Mouse (Mus musculus): ENCODE measurements around the gene Nudt16. TPM values are rescaled to one million over a fixed set of nuclear protein-coding genes. Genes with fewer than 3 reads are reported as not detected.

Gene Nudt16
- polyA plus RNA-seq, 1 experiment from 2014 or later = 28.4 TPM

GRCm38 (mm10) chr9:105101911-105102310 lies 29.7 kb downstream of the Nudt16 start:
- ATAC-seq = no peak
- no peaks in the 10 kb centered on the region for H3K9me3 ChIP-seq (ENCODE audit: control insufficient read depth, low read length)
- H3K36me3 ChIP-seq (ENCODE audit: control insufficient read depth, insufficient read depth, low read length) = no peaks in the 10 kb centered on the region
- no peaks in the 10 kb centered on the region for H3K4me1 ChIP-seq (ENCODE audit: control insufficient read depth, insufficient read depth, low read length)
- 50% methylated on average over 1 of the region's 1 CpGs for WGBS
- H3K27ac ChIP-seq (ENCODE audit: low read length) = no peak overlapping the region
- no peak overlapping the region for H3K4me3 ChIP-seq (ENCODE audit: low read length)
- H3K9ac ChIP-seq (ENCODE audit: low read depth, low read length) = no peak overlapping the region
- H3K27me3 ChIP-seq (replicated peaks; ENCODE audit: control insufficient read depth, insufficient read depth, low read length) = no peaks in the 10 kb centered on the region
- H3K4me2 ChIP-seq (ENCODE audit: low read depth, low read length) = no peak overlapping the region

GRCm38 (mm10) chr9:105100807-105101570 lies 30.6 kb downstream of the Nudt16 start:
- no peaks in the 10 kb centered on the region for H3K36me3 ChIP-seq (ENCODE audit: control insufficient read depth, insufficient read depth, low read length)

DNA sequence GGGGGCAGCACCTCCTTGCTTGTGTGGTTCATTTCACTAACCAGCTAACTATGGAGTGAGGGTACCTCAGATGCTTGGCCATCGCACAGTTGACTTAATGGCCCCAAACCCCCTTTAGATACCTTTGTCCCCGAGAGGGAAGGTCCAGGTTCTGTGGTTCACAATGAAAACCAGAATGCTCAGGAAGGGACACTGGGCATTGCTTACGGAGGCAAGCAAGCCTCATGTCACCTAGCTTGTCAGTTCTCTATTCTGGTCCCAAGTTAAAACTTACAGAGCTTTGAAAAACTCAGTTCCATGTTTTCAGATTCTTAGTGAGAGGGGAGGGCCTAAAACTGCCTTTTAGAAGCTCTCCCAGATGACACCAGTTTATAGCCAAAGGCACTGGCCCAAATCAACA lies 51.4 kb downstream of the Nudt16 start:
- peaks cover 6% of the 10 kb centered on the region; the same call in 1 of the 2 replicates for H3K36me3 ChIP-seq (ENCODE audit: control insufficient read depth, insufficient read depth, low read length)
- H3K9ac ChIP-seq (ENCODE audit: low read depth, low read length) = no peak overlapping the region
- 89% methylated on average over 3 of the region's 3 CpGs for WGBS

More at GRCm38 (mm10) chr9:105100807-105101570, 30.6 kb downstream of the Nudt16 start:
- Histone ChIP-seq H3K27me3 (replicated peaks; ENCODE audit: control insufficient read depth, insufficient read depth, low read length) (no peaks in the 10 kb centered on the region), H3K9me3 (ENCODE audit: control insufficient read depth, low read length) (no peaks in the 10 kb centered on the region), H3K27ac (ENCODE audit: low read length) (no peak overlapping the region), H3K4me2 (ENCODE audit: low read depth, low read length) (no peak overlapping the region), H3K9ac (ENCODE audit: low read depth, low read length) (no peak overlapping the region), H3K4me3 (ENCODE audit: low read length) (no peak overlapping the region), H3K4me1 (ENCODE audit: control insufficient read depth, insufficient read depth, low read length) (no peaks in the 10 kb centered on the region)
- 50% methylated on average over 15 of the region's 15 CpGs for WGBS
- no peak for ATAC-seq

More for the DNA sequence above, 51.4 kb downstream of the Nudt16 start:
- no peak for ATAC-seq
- Histone ChIP-seq H3K4me1 (ENCODE audit: control insufficient read depth, insufficient read depth, low read length) (no peaks in the 10 kb centered on the region), H3K4me2 (ENCODE audit: low read depth, low read length) (no peak overlapping the region), H3K9me3 (ENCODE audit: control insufficient read depth, low read length) (no peaks in the 10 kb centered on the region), H3K27ac (ENCODE audit: low read length) (no peak overlapping the region), H3K4me3 (ENCODE audit: low read length) (no peak overlapping the region), H3K27me3 (replicated peaks; ENCODE audit: control insufficient read depth, insufficient read depth, low read length) (no peaks in the 10 kb centered on the region)

Other genes starting within 250 kb of the Nudt16 start
- gene Mrpl3, start 78.6 kb downstream of the Nudt16 start, polyA plus RNA-seq (2015; fragmentation: Nextera tagmentation; extraction: Ambion mirVana) = 99.0 and 106 TPM in 2 replicates
- not detected in 2 replicates for gene 1700080E11Rik, start 13.3 kb upstream of the Nudt16 start, polyA plus RNA-seq (2015; fragmentation: Nextera tagmentation; extraction: Ambion mirVana)

Measured in intestine, embryonic 16.5 days (tissue).